Mouse (Mus musculus): Measurements from ENCODE around the gene Siah1a. TPM values are rescaled to one million over a fixed set of nuclear protein-coding genes. Genes with fewer than 3 reads are reported as not detected.

The Siah1a gene
- polyA plus RNA-seq, 1 experiment from 2014 or later: 94.9 TPM

- WGBS: 65% methylated on average over 5 of the region's 5 CpGs
- Histone ChIP-seq H3K27me3 (replicated peaks; ENCODE audit: control insufficient read depth, insufficient read depth, low read length) (no peaks in the 10 kb centered on the region), H3K4me1 (replicated peaks; ENCODE audit: control insufficient read depth, insufficient read depth, low read length) (no peaks in the 10 kb centered on the region), H3K27ac (ENCODE audit: low read length) (no peak overlapping the region), H3K4me2 (ENCODE audit: low read length) (no peak overlapping the region), H3K9ac (replicated peaks; ENCODE audit: low read depth, low read length) (no peak overlapping the region), H3K36me3 (ENCODE audit: control insufficient read depth, insufficient read depth) (no peaks in the 10 kb centered on the region), H3K4me3 (replicated peaks; ENCODE audit: low read length) (no peak overlapping the region), H3K9me3 (ENCODE audit: control insufficient read depth, low read length) (no peaks in the 10 kb centered on the region)
- no peak for ATAC-seq
These were observed 22.8 kb upstream of the Siah1a start for GRCm38 (mm10) chr8:86768499-86768898.

DNA sequence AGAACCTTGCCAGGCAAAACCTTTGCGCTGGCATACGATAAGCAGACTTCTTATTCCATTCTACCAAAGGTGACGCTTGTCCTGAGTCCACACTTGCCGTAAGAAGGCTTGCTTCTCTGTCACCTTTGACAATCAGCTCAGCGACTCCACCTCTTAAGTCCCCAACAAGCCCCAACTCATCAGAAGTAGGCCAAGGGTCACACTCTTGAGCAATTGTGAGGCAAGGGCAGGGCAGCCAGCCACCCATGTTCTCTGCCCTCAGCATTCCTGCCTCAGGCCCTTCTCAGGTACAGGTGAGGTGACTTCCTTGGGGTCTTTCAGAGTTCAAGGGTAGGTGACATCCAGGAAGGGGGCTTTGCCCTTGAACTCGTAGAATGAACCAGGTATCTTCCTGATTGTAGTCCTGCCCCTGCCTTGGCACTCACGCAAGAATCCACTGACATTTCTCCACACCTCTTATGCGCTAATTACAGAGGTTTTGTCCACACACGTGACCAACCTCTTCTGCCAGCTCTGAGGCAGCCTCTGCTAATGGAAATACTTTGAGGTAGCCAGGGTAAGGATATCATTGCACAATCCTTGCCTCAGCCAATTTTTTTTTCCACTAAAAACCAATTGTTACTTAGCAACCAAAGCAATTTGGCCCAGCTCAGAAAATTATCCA is 20.9 kb upstream of the Siah1a start:
- Histone ChIP-seq H3K36me3 (ENCODE audit: control insufficient read depth, insufficient read depth) (no peaks in the 10 kb centered on the region), H3K4me2 (ENCODE audit: low read length) (no peak overlapping the region), H3K27ac (ENCODE audit: low read length) (no peak overlapping the region), H3K27me3 (replicated peaks; ENCODE audit: control insufficient read depth, insufficient read depth, low read length) (no peaks in the 10 kb centered on the region), H3K9me3 (ENCODE audit: control insufficient read depth, low read length) (no peaks in the 10 kb centered on the region), H3K9ac (replicated peaks; ENCODE audit: low read depth, low read length) (no peak overlapping the region), H3K4me3 (replicated peaks; ENCODE audit: low read length) (no peak overlapping the region), H3K4me1 (replicated peaks; ENCODE audit: control insufficient read depth, insufficient read depth, low read length) (no peaks in the 10 kb centered on the region)
- no peak for ATAC-seq
- 82% methylated on average over 9 of the region's 9 CpGs for whole genome bisulfite sequencing

- Histone ChIP-seq H3K9ac (replicated peaks; ENCODE audit: low read depth, low read length) (no peak overlapping the region), H3K27me3 (replicated peaks; ENCODE audit: control insufficient read depth, insufficient read depth, low read length) (no peaks in the 10 kb centered on the region), H3K27ac (ENCODE audit: low read length) (no peak overlapping the region), H3K4me3 (replicated peaks; ENCODE audit: low read length) (no peak overlapping the region), H3K9me3 (ENCODE audit: control insufficient read depth, low read length) (no peaks in the 10 kb centered on the region), H3K4me2 (ENCODE audit: low read length) (no peak overlapping the region), H3K36me3 (ENCODE audit: control insufficient read depth, insufficient read depth) (no peaks in the 10 kb centered on the region), H3K4me1 (replicated peaks; ENCODE audit: control insufficient read depth, insufficient read depth, low read length) (no peaks in the 10 kb centered on the region)
- ATAC-seq: no peak
- 93% methylated on average over 8 of the region's 8 CpGs for WGBS
These were observed 19.9 kb upstream of the Siah1a start for GRCm38 (mm10) chr8:86765669-86766068.

DNA sequence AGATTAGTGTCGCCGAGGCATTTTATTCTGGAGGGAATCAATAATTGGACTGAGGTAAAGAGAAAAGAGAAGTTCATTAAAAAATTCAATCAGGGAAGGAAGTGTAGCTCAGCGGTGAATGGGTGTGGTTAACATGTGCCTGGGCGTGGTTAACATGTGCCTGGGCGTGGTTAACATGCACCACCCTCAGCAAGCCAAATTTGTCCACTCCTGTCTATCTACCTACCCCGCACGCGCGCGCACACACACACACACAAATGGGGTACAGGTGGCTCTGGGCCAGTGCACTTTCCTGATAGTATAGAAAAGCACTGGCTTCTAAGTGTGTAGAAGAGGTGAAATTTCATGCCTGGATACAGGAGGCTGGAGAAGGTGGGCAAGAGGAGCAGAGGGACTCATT is 19.4 kb upstream of the Siah1a start:
- no peaks in the 10 kb centered on the region for H3K4me1 ChIP-seq (replicated peaks; ENCODE audit: control insufficient read depth, insufficient read depth, low read length)
- ATAC-seq: no peak
- WGBS: 91% methylated on average over 10 of the region's 10 CpGs
- H3K9ac ChIP-seq (replicated peaks; ENCODE audit: low read depth, low read length): no peak overlapping the region
- no peak overlapping the region for H3K4me2 ChIP-seq (ENCODE audit: low read length)
- H3K27ac ChIP-seq (ENCODE audit: low read length): no peak overlapping the region
- H3K4me3 ChIP-seq (replicated peaks; ENCODE audit: low read length): no peak overlapping the region
- no peaks in the 10 kb centered on the region for H3K9me3 ChIP-seq (ENCODE audit: control insufficient read depth, low read length)
- H3K27me3 ChIP-seq (replicated peaks; ENCODE audit: control insufficient read depth, insufficient read depth, low read length): no peaks in the 10 kb centered on the region
- H3K36me3 ChIP-seq (ENCODE audit: control insufficient read depth, insufficient read depth): no peaks in the 10 kb centered on the region

GRCm38 (mm10) chr8:86762806-86763205 is 17.1 kb upstream of the Siah1a start:
- no peak overlapping the region for H3K9ac ChIP-seq (replicated peaks; ENCODE audit: low read depth, low read length)
- H3K27ac ChIP-seq (ENCODE audit: low read length): no peak overlapping the region
- H3K9me3 ChIP-seq (ENCODE audit: control insufficient read depth, low read length): no peaks in the 10 kb centered on the region
- ATAC-seq: no peak
- H3K36me3 ChIP-seq (ENCODE audit: control insufficient read depth, insufficient read depth): no peaks in the 10 kb centered on the region
- WGBS: 58% methylated on average over 5 of the region's 5 CpGs
- H3K4me1 ChIP-seq (replicated peaks; ENCODE audit: control insufficient read depth, insufficient read depth, low read length): no peaks in the 10 kb centered on the region
- H3K4me3 ChIP-seq (replicated peaks; ENCODE audit: low read length): no peak overlapping the region
- H3K4me2 ChIP-seq (ENCODE audit: low read length): no peak overlapping the region
- H3K27me3 ChIP-seq (replicated peaks; ENCODE audit: control insufficient read depth, insufficient read depth, low read length): no peaks in the 10 kb centered on the region

GRCm38 (mm10) chr8:86760746-86761145 is 15.0 kb upstream of the Siah1a start:
- Histone ChIP-seq H3K27me3 (replicated peaks; ENCODE audit: control insufficient read depth, insufficient read depth, low read length) (no peaks in the 10 kb centered on the region), H3K4me3 (replicated peaks; ENCODE audit: low read length) (no peak overlapping the region), H3K36me3 (ENCODE audit: control insufficient read depth, insufficient read depth) (no peaks in the 10 kb centered on the region), H3K4me1 (replicated peaks; ENCODE audit: control insufficient read depth, insufficient read depth, low read length) (peaks cover 6% of the 10 kb centered on the region; the same call in 1 of the 2 replicates), H3K9ac (replicated peaks; ENCODE audit: low read depth, low read length) (no peak overlapping the region), H3K4me2 (ENCODE audit: low read length) (no peak overlapping the region), H3K27ac (ENCODE audit: low read length) (no peak overlapping the region), H3K9me3 (ENCODE audit: control insufficient read depth, low read length) (no peaks in the 10 kb centered on the region)
- WGBS: 52% methylated on average over 6 of the region's 6 CpGs
- no peak for ATAC-seq

GRCm38 (mm10) chr8:86759090-86759491 is 13.4 kb upstream of the Siah1a start:
- 61% methylated on average over 4 of the region's 4 CpGs for WGBS
- ATAC-seq: no peak
- Histone ChIP-seq H3K4me1 (replicated peaks; ENCODE audit: control insufficient read depth, insufficient read depth, low read length) (peaks cover 6% of the 10 kb centered on the region; the same call in 1 of the 2 replicates), H3K9me3 (ENCODE audit: control insufficient read depth, low read length) (no peaks in the 10 kb centered on the region), H3K9ac (replicated peaks; ENCODE audit: low read depth, low read length) (no peak overlapping the region), H3K4me3 (replicated peaks; ENCODE audit: low read length) (no peak overlapping the region), H3K27me3 (replicated peaks; ENCODE audit: control insufficient read depth, insufficient read depth, low read length) (no peaks in the 10 kb centered on the region), H3K36me3 (ENCODE audit: control insufficient read depth, insufficient read depth) (no peaks in the 10 kb centered on the region), H3K4me2 (ENCODE audit: low read length) (no peak overlapping the region), H3K27ac (ENCODE audit: low read length) (no peak overlapping the region)

DNA sequence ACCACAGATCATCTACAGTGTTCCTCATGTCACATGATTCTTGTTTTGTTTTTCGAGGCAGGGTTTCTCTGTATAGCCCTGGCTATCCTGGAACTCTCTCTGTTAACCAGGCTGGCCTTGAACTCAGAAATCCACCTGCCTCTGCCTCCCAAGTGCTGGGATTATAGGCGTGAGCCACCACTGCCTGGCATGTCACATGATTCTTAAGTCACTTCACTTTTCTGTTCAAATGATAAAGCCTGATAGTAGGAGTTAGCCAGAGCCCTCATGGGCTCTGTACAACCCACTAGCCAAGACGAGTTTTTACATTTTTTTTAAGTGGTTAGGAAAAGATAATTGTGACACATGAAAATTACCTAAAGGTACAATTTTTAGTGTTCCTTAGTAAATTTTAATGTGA is 12.9 kb upstream of the Siah1a start:
- Histone ChIP-seq H3K9me3 (ENCODE audit: control insufficient read depth, low read length) (no peaks in the 10 kb centered on the region), H3K27me3 (replicated peaks; ENCODE audit: control insufficient read depth, insufficient read depth, low read length) (no peaks in the 10 kb centered on the region), H3K27ac (ENCODE audit: low read length) (no peak overlapping the region), H3K4me2 (ENCODE audit: low read length) (no peak overlapping the region), H3K4me3 (replicated peaks; ENCODE audit: low read length) (no peak overlapping the region), H3K4me1 (replicated peaks; ENCODE audit: control insufficient read depth, insufficient read depth, low read length) (peaks cover 6% of the 10 kb centered on the region; the same call in 1 of the 2 replicates), H3K36me3 (ENCODE audit: control insufficient read depth, insufficient read depth) (no peaks in the 10 kb centered on the region), H3K9ac (replicated peaks; ENCODE audit: low read depth, low read length) (no peak overlapping the region)
- 80% methylated on average over 3 of the region's 3 CpGs for WGBS
- ATAC-seq: no peak

DNA sequence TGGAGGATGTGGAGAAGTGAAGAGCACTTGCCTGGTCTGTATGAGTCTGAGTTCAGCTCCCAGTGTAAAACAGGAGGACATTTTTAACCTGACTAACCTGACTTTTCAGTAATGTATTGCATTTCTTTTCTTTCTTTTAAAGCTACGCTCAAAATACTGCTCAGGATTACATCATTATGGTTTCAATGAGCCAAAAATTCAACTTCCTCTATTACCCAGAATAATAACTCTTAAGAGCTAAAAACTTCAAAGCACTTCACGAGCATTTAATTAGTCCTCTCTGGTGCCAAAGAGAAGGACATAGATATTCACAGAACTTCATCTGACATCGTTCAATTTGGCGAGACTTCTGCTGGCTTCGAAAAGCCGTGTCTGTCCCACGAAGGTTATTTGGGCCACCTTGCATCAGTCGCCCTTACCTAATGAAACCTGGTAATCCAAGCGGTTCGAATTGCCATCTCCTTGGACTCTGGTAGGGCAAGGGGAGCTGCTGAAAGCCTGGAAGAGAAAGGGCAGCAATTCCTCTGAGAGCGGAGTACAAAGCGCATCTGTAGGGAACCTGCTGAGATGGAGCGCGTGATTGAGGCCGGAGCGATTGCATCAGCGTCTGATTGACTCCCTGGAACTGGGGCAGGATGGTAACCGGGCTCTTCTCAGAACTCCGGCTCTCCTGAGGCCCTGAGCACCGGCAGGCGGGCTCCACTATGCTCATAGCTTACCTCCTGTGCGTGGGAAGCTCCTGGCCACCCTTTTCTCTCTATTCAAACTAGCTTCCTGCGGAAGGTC is 11.4 kb upstream of the Siah1a start:
- H3K4me3 ChIP-seq (replicated peaks; ENCODE audit: low read length): peak overlapping the region; percentile 9; the same call in 1 of the 2 replicates
- ATAC-seq: 0 out of 2 replicates have a peak, but pooled peaks have one; percentile 33

More for the DNA sequence above, 11.4 kb upstream of the Siah1a start:
- Histone ChIP-seq H3K9me3 (ENCODE audit: control insufficient read depth, low read length) (no peaks in the 10 kb centered on the region), H3K27ac (ENCODE audit: low read length) (no peak overlapping the region), H3K4me2 (ENCODE audit: low read length) (peak overlapping the region; percentile 32), H3K9ac (replicated peaks; ENCODE audit: low read depth, low read length) (0 out of 2 replicates have a peak overlapping the region, but pooled peaks have one; percentile 29), H3K36me3 (ENCODE audit: control insufficient read depth, insufficient read depth) (no peaks in the 10 kb centered on the region), H3K27me3 (replicated peaks; ENCODE audit: control insufficient read depth, insufficient read depth, low read length) (no peaks in the 10 kb centered on the region), H3K4me1 (replicated peaks; ENCODE audit: control insufficient read depth, insufficient read depth, low read length) (peaks cover 6% of the 10 kb centered on the region; the same call in 1 of the 2 replicates)
- WGBS: 8% methylated on average over 23 of the region's 23 CpGs
